Mouse (Mus musculus): ENCODE results near the gene Azgp1. TPM values are rescaled to one million over a fixed set of nuclear protein-coding genes. Genes with fewer than 3 reads are reported as not detected.

Gene Azgp1
- polyA plus RNA-seq (2012; rRNA removed; ENCODE audit: low replicate concordance): 0.48 TPM in 1 of 2 replicates, not detected in the other

GRCm38 (mm10) chr5:137981300-137981699 is at the start of gene Azgp1:
Gene Azgp1 (plus strand): TSS chr5:137981520.

GRCm38 (mm10) chr5:137962945-137963344 is 18.4 kb upstream of the Azgp1 start, which contains the start of gene Gjc3:
Gene Gjc3 (minus strand): TSS chr5:137963098.

GRCm38 (mm10) chr5:138020961-138021479 is 39.7 kb downstream of the Azgp1 start, which contains the start of the genes Smok3a and Smok3b:
Gene Smok3a (plus strand): TSS chr5:138021261.
Gene Smok3b (plus strand): TSS chr5:138021429.

Other genes with a start within 250 kb of the Azgp1 start
- 13.8 and 23.5 TPM in 2 replicates for gene Nyap1, start 239.9 kb upstream of the Azgp1 start, polyA plus RNA-seq (2012; rRNA removed; ENCODE audit: low replicate concordance)
- gene Tsc22d4, start 235.8 kb upstream of the Azgp1 start, polyA plus RNA-seq (2012; rRNA removed; ENCODE audit: low replicate concordance): 136 and 297 TPM in 2 replicates
- 44.3 and 72.5 TPM in 2 replicates for gene Ppp1r35, start 202.7 kb upstream of the Azgp1 start, polyA plus RNA-seq (2012; rRNA removed; ENCODE audit: low replicate concordance)
- gene Mepce, start 193.9 kb upstream of the Azgp1 start, polyA plus RNA-seq (2012; rRNA removed; ENCODE audit: low replicate concordance): 17.6 and 30.8 TPM in 2 replicates
- not detected in 2 replicates for gene Zcwpw1, start 193.7 kb upstream of the Azgp1 start, polyA plus RNA-seq (2012; rRNA removed; ENCODE audit: low replicate concordance)
- gene Pilra, start 145.2 kb upstream of the Azgp1 start, polyA plus RNA-seq (2012; rRNA removed; ENCODE audit: low replicate concordance): 3.1 and 9.7 TPM in 2 replicates
- 3.0 and 3.9 TPM in 2 replicates for gene Pilrb1, start 123.4 kb upstream of the Azgp1 start, polyA plus RNA-seq (2012; rRNA removed; ENCODE audit: low replicate concordance)
- gene Pilrb2, start 109.7 kb upstream of the Azgp1 start, polyA plus RNA-seq (2012; rRNA removed; ENCODE audit: low replicate concordance): 3.5 and 5.6 TPM in 2 replicates
- 12.1 and 35.2 TPM in 2 replicates for gene Cyp3a13, start 59.9 kb upstream of the Azgp1 start, polyA plus RNA-seq (2012; rRNA removed; ENCODE audit: low replicate concordance)
- gene Gjc3, start 18.4 kb upstream of the Azgp1 start, polyA plus RNA-seq (2012; rRNA removed; ENCODE audit: low replicate concordance): 0.04 TPM in 1 of 2 replicates, not detected in the other
- not detected in 2 replicates for gene Smok3a, start 39.7 kb downstream of the Azgp1 start, polyA plus RNA-seq (2012; rRNA removed; ENCODE audit: low replicate concordance)
- not detected in 2 replicates for gene Smok3b, start 39.9 kb downstream of the Azgp1 start, polyA plus RNA-seq (2012; rRNA removed; ENCODE audit: low replicate concordance)
- gene Smok3c, start 71.7 kb downstream of the Azgp1 start, polyA plus RNA-seq (2012; rRNA removed; ENCODE audit: low replicate concordance): not detected in 2 replicates
- 0.59 and 1.2 TPM in 2 replicates for gene Zkscan1, start 103.6 kb downstream of the Azgp1 start, polyA plus RNA-seq (2012; rRNA removed; ENCODE audit: low replicate concordance)
- 2.6 TPM in 2 replicates for gene Zscan21, start 135.4 kb downstream of the Azgp1 start, polyA plus RNA-seq (2012; rRNA removed; ENCODE audit: low replicate concordance)
- gene Zfp113, start 174.2 kb downstream of the Azgp1 start, polyA plus RNA-seq (2012; rRNA removed; ENCODE audit: low replicate concordance): 0.43 and 7.8 TPM in 2 replicates
- 33.6 and 40.6 TPM in 2 replicates for gene Cops6, start 179.6 kb downstream of the Azgp1 start, polyA plus RNA-seq (2012; rRNA removed; ENCODE audit: low replicate concordance)
- 17.7 and 26.6 TPM in 2 replicates for gene Ap4m1, start 190.5 kb downstream of the Azgp1 start, polyA plus RNA-seq (2012; rRNA removed; ENCODE audit: low replicate concordance)
- 21.0 and 23.3 TPM in 2 replicates for gene Mcm7, start 190.9 kb downstream of the Azgp1 start, polyA plus RNA-seq (2012; rRNA removed; ENCODE audit: low replicate concordance)
- 37.0 and 39.4 TPM in 2 replicates for gene Taf6, start 205.9 kb downstream of the Azgp1 start, polyA plus RNA-seq (2012; rRNA removed; ENCODE audit: low replicate concordance)
- gene Cnpy4, start 206.0 kb downstream of the Azgp1 start, polyA plus RNA-seq (2012; rRNA removed; ENCODE audit: low replicate concordance): 0.37 and 0.59 TPM in 2 replicates
- gene Mblac1, start 212.8 kb downstream of the Azgp1 start, polyA plus RNA-seq (2012; rRNA removed; ENCODE audit: low replicate concordance): 3.1 and 4.6 TPM in 2 replicates
- 0.39 and 0.55 TPM in 2 replicates for gene Nxpe5, start 244.4 kb downstream of the Azgp1 start, polyA plus RNA-seq (2012; rRNA removed; ENCODE audit: low replicate concordance)

Data from duodenum, adult 2 months (tissue).